Mouse (Mus musculus) B cell, adult (primary cell): ENCODE results near the gene D030056L22Rik. TPM values are rescaled to one million over a fixed set of nuclear protein-coding genes. Genes with fewer than 3 reads are reported as not detected.

Experiments
- total RNA-seq: library from RNA; stranded (reverse); gene quantifications from 4 replicates; pipeline ENCODE4 v1.2.4, GENCODE M21; 2023; ENCODE audit not compliant: inconsistent age

Gene D030056L22Rik
- total RNA-seq = 9.0 to 12.4 TPM (median 10.6 TPM) in 4 replicates

DNA sequence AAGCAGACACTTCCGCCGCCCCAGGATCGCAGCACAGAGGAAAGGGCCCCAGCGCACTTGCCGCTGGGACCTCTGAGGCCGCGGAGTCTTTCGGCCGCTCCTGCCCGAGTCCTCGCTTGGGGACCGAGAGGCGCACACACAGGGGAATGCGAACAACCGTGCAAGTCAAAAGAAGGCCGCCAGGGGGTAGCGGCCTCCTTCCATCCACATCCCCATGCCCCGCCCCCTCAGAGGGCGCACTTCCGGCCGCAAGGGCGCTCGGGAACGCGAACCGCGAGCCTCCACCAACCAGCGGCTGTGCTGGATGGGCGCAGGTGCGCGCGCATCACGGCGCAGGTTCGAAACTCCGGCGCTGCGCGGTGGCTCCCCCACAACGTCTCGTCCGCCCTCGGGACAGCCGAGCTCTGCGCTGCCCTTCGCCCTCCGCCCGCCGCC lies at the start of gene D030056L22Rik:
Gene D030056L22Rik (plus strand): TSS at position 328 of the 435 bp plus-strand sequence.

DNA sequence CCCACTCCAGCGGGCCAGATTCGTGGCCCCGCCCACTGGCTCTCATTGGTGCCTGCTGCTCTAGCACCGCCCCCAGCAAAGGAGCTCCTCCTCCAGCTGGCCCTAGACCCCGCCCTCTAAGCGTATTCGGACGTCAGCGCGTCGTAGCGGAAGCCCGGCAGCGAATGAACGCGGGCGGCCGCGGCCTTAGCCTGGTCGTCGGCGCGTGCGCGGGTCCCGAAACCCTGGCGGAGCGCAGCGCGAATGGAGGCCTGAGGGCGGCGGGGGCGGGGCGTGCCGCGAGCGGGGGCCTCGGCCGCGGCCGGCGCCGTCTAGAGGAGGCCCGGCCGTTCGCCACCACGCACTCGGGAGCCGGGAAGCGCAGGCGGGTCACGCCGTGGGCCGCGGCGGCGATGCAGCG lies 42.4 kb upstream of the D030056L22Rik start, which contains the start of gene Carnmt1:
Gene Carnmt1 (plus strand): TSS at position 157 of the 400 bp plus-strand sequence.

DNA sequence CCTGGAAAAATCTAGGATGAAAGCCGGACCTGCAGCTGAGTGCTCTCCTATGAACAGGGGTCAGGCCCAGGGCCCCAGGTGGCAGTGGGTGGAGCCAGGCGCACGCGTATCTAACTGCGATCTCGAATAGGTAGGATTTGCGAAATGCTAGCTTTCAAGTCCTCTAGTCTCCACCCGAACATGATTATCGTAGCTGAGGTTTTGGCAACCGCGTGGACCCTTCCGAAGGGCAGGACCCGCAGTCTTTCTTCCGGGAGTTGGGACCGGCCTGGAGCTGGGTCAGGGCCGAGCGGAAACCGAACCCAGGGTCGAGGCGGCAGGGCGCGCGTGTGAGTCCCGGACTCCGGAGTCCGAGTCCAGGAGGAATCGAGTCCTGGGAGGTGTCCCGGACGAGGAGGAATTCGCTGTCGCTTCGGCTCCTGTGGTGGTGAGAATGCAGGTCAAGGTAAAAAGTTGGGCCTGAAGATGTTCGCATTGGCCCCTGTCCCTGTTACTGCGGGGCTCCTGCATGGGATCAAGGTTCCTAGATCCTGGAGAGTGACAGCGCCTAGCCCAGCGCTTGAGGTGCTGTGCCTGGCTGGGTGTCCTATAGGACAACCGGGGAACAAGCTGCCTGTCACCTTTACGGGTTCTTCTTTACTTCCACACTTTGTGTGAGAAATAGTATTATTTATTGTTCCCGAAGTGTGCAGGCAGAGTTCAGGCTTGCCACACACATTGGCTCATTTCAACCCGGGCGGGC lies 36.8 kb downstream of the D030056L22Rik start, which contains the start of gene Trpm6:
Gene Trpm6 (plus strand): TSS at position 386 of the 742 bp plus-strand sequence.

Other genes with a start within 250 kb of the D030056L22Rik start
- 150 to 159 TPM (median 152 TPM) in 4 replicates for gene Ostf1, start 81.4 kb upstream of the D030056L22Rik start, total RNA-seq
- 32.6 to 38.2 TPM (median 34.9 TPM) in 4 replicates for gene Nmrk1, start 81.2 kb upstream of the D030056L22Rik start, total RNA-seq
- gene Carnmt1, start 42.4 kb upstream of the D030056L22Rik start, total RNA-seq = 10.1 to 13.2 TPM (median 10.9 TPM) in 4 replicates
- gene Trpm6, start 36.8 kb downstream of the D030056L22Rik start, total RNA-seq = not detected in 4 replicates